Mouse (Mus musculus) heart, postnatal 0 days (tissue): ENCODE data around the gene Plscr3.

Experiments
- CTCF ChIP-seq: IDR thresholded peaks from 2 replicates; pipeline ENCODE4 v1.5.1; 2016; ENCODE audit warnings: antibody characterized with exemption, control low read depth, low read depth
- EP300 ChIP-seq: IDR thresholded peaks from 2 replicates; pipeline ENCODE4 v1.6.1; 2016; ENCODE audit warnings: antibody characterized with exemption, low read depth

GRCm38 (mm10) chr11:69823456-69823855 lies 22.7 kb upstream of the Plscr3 start:
- TF ChIP-seq EP300: no peak
- no peak for TF ChIP-seq CTCF
